Mouse (Mus musculus) MEL (cell line): ENCODE data around the gene Sipa1l2. TPM values are rescaled to one million over a fixed set of nuclear protein-coding genes. Genes with fewer than 3 reads are reported as not detected.

Experiments
- DNase-seq: peaks from one replicate; pipeline ENCODE4 v3.0.0; 2011; ENCODE audit warnings: low read depth, low spot score
- H3K27ac ChIP-seq: 2 replicates; pipeline ENCODE4 v1.5.1; 2012; ENCODE audit warnings: low read depth, mild to moderate bottlenecking, control low read depth, low read length, moderate library complexity; ENCODE audit not compliant: control insufficient read depth
- H3K27me3 ChIP-seq, 2 experiments: fragments of 150-350 bp in 1 of 2; sonication (generic) in 1 of 2; 2 replicates each; pipeline ENCODE4 v1.6.1; 2012; ENCODE audit warnings: low read length in 2 of 2, mild to moderate bottlenecking in 2 of 2, improper control_type of control experiment in 1 of 2, moderate library complexity in 1 of 2; ENCODE audit not compliant: insufficient read depth in 2 of 2, control insufficient read depth in 1 of 2
- H3K36me3 ChIP-seq, 2 experiments: 2 replicates each; pipeline ENCODE4 v1.6.1; 2012 to 2014; ENCODE audit warnings: low read length in 2 of 2, improper control_type of control experiment in 1 of 2, inconsistent platforms in 1 of 2, mild to moderate bottlenecking in 1 of 2; ENCODE audit not compliant: insufficient read depth in 2 of 2, control insufficient read depth in 1 of 2
- H3K4me1 ChIP-seq, 2 experiments: fragments of 150-350 bp in 1 of 2; sonication (generic) in 1 of 2; 2 replicates each; pipeline ENCODE4 v1.6.1; 2012; ENCODE audit warnings: low read length in 2 of 2, improper control_type of control experiment in 1 of 2, mild to moderate bottlenecking in 1 of 2; ENCODE audit not compliant: insufficient read depth in 2 of 2, control insufficient read depth in 1 of 2
- H3K4me3 ChIP-seq, 2 experiments: fragments of 150-350 bp in 1 of 2; sonication (generic) in 1 of 2; 2 replicates each; pipeline ENCODE4 v1.5.1; 2012; ENCODE audit warnings: low read depth in 2 of 2, low read length in 2 of 2, mild to moderate bottlenecking in 2 of 2, moderate library complexity in 2 of 2, control low read depth in 1 of 2, improper control_type of control experiment in 1 of 2; ENCODE audit not compliant: control insufficient read depth in 1 of 2, insufficient read depth in 1 of 2
- H3K79me2 ChIP-seq: 2 replicates; pipeline ENCODE4 v1.6.1; 2012; ENCODE audit warnings: mild to moderate bottlenecking, low read length, moderate library complexity; ENCODE audit not compliant: control insufficient read depth, poor library complexity, insufficient read depth
- H3K9ac ChIP-seq: 2 replicates; pipeline ENCODE4 v1.6.1; 2012; ENCODE audit warnings: low read depth, mild to moderate bottlenecking, control low read depth, low read length, moderate library complexity; ENCODE audit not compliant: control insufficient read depth, poor library complexity, severe bottlenecking
- H3K9me3 ChIP-seq: fragments of 150-350 bp; sonication (generic); replicated peaks from 2 replicates; pipeline ENCODE4 v1.6.1; 2012; ENCODE audit warnings: mild to moderate bottlenecking, low read length, improper control_type of control experiment, moderate library complexity; ENCODE audit not compliant: insufficient read depth
- BHLHE40 ChIP-seq: IDR thresholded peaks from 2 replicates; pipeline ENCODE4 v1.6.1; 2012; ENCODE audit warnings: low read depth, mild to moderate bottlenecking, inconsistent platforms, low read length, improper control_type of control experiment, borderline replicate concordance
- CHD1 ChIP-seq: IDR thresholded peaks from 2 replicates; pipeline ENCODE4 v1.6.1; 2012; ENCODE audit warnings: low read depth, mild to moderate bottlenecking, inconsistent platforms, low read length, improper control_type of control experiment
- CHD2 ChIP-seq: IDR thresholded peaks from 2 replicates; pipeline ENCODE4 v1.6.1; 2011; ENCODE audit warnings: low read length, improper control_type of control experiment
- EP300 ChIP-seq, 2 experiments: IDR thresholded peaks; 2 replicates each; pipeline ENCODE4 v1.6.1; 2011; ENCODE audit warnings: improper control_type of control experiment in 2 of 2, low read length in 2 of 2, low read depth in 1 of 2, mild to moderate bottlenecking in 1 of 2
- ETS1 ChIP-seq: IDR thresholded peaks from 2 replicates; pipeline ENCODE4 v1.6.1; 2012; ENCODE audit warnings: low read depth, mild to moderate bottlenecking, inconsistent platforms, low read length, improper control_type of control experiment, moderate library complexity
- GABPA ChIP-seq: IDR thresholded peaks from 2 replicates; pipeline ENCODE4 v1.6.1; 2012; ENCODE audit warnings: low read depth, mild to moderate bottlenecking, inconsistent platforms, low read length, improper control_type of control experiment, moderate library complexity
- GATA1 ChIP-seq: IDR thresholded peaks from 2 replicates; pipeline ENCODE4 v1.6.1; 2011; ENCODE audit warnings: low read depth, low read length, improper control_type of control experiment
- KAT2A ChIP-seq: conservative IDR thresholded peaks from 2 replicates; pipeline ENCODE4 v1.6.1; 2012; ENCODE audit warnings: low read depth, low read length, improper control_type of control experiment, inconsistent platforms
- MEF2A ChIP-seq: IDR thresholded peaks from 2 replicates; pipeline ENCODE4 v1.6.1; 2014; ENCODE audit warnings: low read depth, mild to moderate bottlenecking, inconsistent platforms, low read length, improper control_type of control experiment; ENCODE audit not compliant: poor library complexity, insufficient replicate concordance, severe bottlenecking; ENCODE audit errors: extremely low read depth
- MXI1 ChIP-seq: IDR thresholded peaks from 2 replicates; pipeline ENCODE4 v1.6.1; 2011; ENCODE audit warnings: mild to moderate bottlenecking, low read depth, low read length, improper control_type of control experiment
- NELFE ChIP-seq: IDR thresholded peaks from 2 replicates; pipeline ENCODE4 v1.6.1; 2011; ENCODE audit warnings: low read depth, low read length, improper control_type of control experiment
- NRF1 ChIP-seq: IDR thresholded peaks from 2 replicates; pipeline ENCODE4 v1.6.1; 2014; ENCODE audit warnings: low read depth, mild to moderate bottlenecking, inconsistent platforms, low read length, improper control_type of control experiment, moderate library complexity; ENCODE audit not compliant: poor library complexity, insufficient read depth, severe bottlenecking
- POLR2A ChIP-seq, 2 experiments: IDR thresholded peaks; 2 replicates each; pipeline ENCODE4 v1.6.1; 2011 to 2012; ENCODE audit warnings: low read length in 2 of 2, mild to moderate bottlenecking in 2 of 2, control low read depth in 1 of 2, improper control_type of control experiment in 1 of 2, low read depth in 1 of 2, moderate library complexity in 1 of 2; ENCODE audit not compliant: control insufficient read depth in 1 of 2, insufficient read depth in 1 of 2, poor library complexity in 1 of 2
- POLR2AphosphoS2 ChIP-seq: IDR thresholded peaks from 2 replicates; pipeline ENCODE4 v1.6.1; 2011; ENCODE audit warnings: low read length, improper control_type of control experiment
- SIN3A ChIP-seq: IDR thresholded peaks from 2 replicates; pipeline ENCODE4 v1.6.1; 2012; ENCODE audit warnings: low read length, improper control_type of control experiment, inconsistent platforms
- TCF12 ChIP-seq: IDR thresholded peaks from 2 replicates; pipeline ENCODE4 v1.6.1; 2014; ENCODE audit warnings: low read depth, mild to moderate bottlenecking, inconsistent platforms, low read length, improper control_type of control experiment, moderate library complexity
- UBTF ChIP-seq: IDR thresholded peaks from 2 replicates; pipeline ENCODE4 v1.6.1; 2012; ENCODE audit warnings: low read depth, mild to moderate bottlenecking, inconsistent platforms, low read length, improper control_type of control experiment, moderate library complexity, borderline replicate concordance; ENCODE audit not compliant: insufficient read depth
- USF1 ChIP-seq: IDR thresholded peaks from 2 replicates; pipeline ENCODE4 v1.6.1; 2014; ENCODE audit warnings: low read depth, mild to moderate bottlenecking, inconsistent platforms, low read length, improper control_type of control experiment, moderate library complexity
- USF2 ChIP-seq, 2 experiments: IDR thresholded peaks; 2 replicates each; pipeline ENCODE4 v1.6.1; 2011 to 2012; ENCODE audit warnings: improper control_type of control experiment in 2 of 2, low read length in 2 of 2, borderline replicate concordance in 1 of 2, inconsistent platforms in 1 of 2, low read depth in 1 of 2, mild to moderate bottlenecking in 1 of 2; ENCODE audit not compliant: insufficient read depth in 1 of 2
- ZKSCAN1 ChIP-seq: IDR thresholded peaks from 2 replicates; pipeline ENCODE4 v1.6.1; 2012; ENCODE audit warnings: low read depth, mild to moderate bottlenecking, inconsistent platforms, low read length, improper control_type of control experiment, moderate library complexity
- polyA plus RNA-seq, 2 experiments: library from polyadenylated mRNA; stranded (reverse) in 1 of 2; unstranded in 1 of 2; fragments of >175 nt in 1 of 2; fragments of >200 nt in 1 of 2; gene quantifications; 2 replicates each; pipeline versions ENCODE4 v1.2.1 to v1.2.4; 2012; ENCODE audit warnings: low replicate concordance in 2 of 2, low read depth in 1 of 2; ENCODE audit not compliant: insufficient read length in 2 of 2, insufficient read depth in 1 of 2, missing spikeins in 1 of 2
- total RNA-seq: library from RNA; depleted of rRNA; stranded (reverse); fragments of 300-350 nt; gene quantifications from 2 replicates; pipeline ENCODE4 v1.2.3, GENCODE M21; 2012

Gene Sipa1l2
- total and polyA plus RNA-seq, 3 experiments = not detected

DNA sequence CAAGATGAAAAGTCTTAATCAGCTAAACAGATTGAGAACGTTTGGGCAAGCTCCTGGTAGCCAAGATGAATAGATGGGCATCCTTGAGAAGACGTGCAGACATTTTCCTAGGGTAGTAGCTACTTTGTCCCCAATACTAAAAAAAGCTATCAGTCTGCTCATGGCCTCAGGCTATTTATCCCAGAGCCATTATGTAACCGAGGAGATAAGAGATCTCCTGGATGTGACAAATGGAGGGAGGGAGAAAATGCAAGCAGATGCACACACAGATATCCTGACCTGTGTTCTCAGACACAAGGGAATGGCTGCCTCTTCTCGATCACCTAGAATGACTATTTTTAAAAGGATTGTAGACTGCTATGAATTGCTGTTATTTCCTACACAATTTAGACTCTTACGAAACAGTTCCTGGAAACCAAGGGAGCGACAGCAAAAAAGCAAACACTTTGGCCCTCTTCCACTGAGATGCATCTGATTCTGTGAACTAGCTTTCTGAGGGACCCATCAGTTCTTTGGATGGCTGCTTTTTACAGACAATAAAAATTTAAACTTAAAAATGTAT, 76.3 kb downstream of the Sipa1l2 start:
- DNase-seq = no peak

GRCm38 (mm10) chr8:125492416-125492815, 77.2 kb downstream of the Sipa1l2 start:
- Histone ChIP-seq H3K27ac (no peak overlapping the region), H3K4me1 (no peaks in the 10 kb centered on the region), H3K27me3 (no peaks in the 10 kb centered on the region), H3K79me2 (no peaks in the 10 kb centered on the region), H3K4me3 (no peak overlapping the region), H3K9ac (no peak overlapping the region), H3K36me3 (no peaks in the 10 kb centered on the region), H3K9me3 (no peaks in the 10 kb centered on the region)
- TF ChIP-seq TCF12 = no peak
- peak; percentile 4 for DNase-seq

More for the DNA sequence above, 76.3 kb downstream of the Sipa1l2 start:
- no peak overlapping the region for H3K27ac ChIP-seq
- H3K4me1 ChIP-seq = no peaks in the 10 kb centered on the region
- H3K79me2 ChIP-seq = no peaks in the 10 kb centered on the region
- H3K9me3 ChIP-seq = no peaks in the 10 kb centered on the region
- TF ChIP-seq CHD1 (no peak), POLR2AphosphoS2 (no peak), POLR2A (IDR thresholded peaks at IDR 0.05; ENCODE audit: control insufficient read depth in 1 of 2, insufficient read depth in 1 of 2, low read depth in 1 of 2, low read length in 2 of 2, poor library complexity in 1 of 2) (no peak), ETS1 (no peak), NRF1 (no peak), SIN3A (no peak), UBTF (no peak), NELFE (no peak), GABPA (no peak), MEF2A (no peak), MXI1 (no peak), KAT2A (no peak), CHD2 (no peak), ZKSCAN1 (no peak), EP300 (IDR thresholded peaks at IDR 0.05; ENCODE audit: low read depth in 1 of 2, low read length in 2 of 2) (no peak), USF2 (IDR thresholded peaks at IDR 0.05; ENCODE audit: borderline replicate concordance in 1 of 2, insufficient read depth in 1 of 2, low read depth in 1 of 2, low read length in 2 of 2) (no peak), GATA1 (no peak), BHLHE40 (no peak), USF1 (no peak), TCF12 (no peak)
- H3K9ac ChIP-seq = no peak overlapping the region
- no peak overlapping the region for H3K4me3 ChIP-seq
- no peaks in the 10 kb centered on the region for H3K27me3 ChIP-seq
- no peaks in the 10 kb centered on the region for H3K36me3 ChIP-seq
